Mouse (Mus musculus): ENCODE data around the gene Gm42791. TPM values are rescaled to one million over a fixed set of nuclear protein-coding genes. Genes with fewer than 3 reads are reported as not detected.
A peak's percentile ranks its signal among the peaks of the same experiment; 100 is the strongest.

Gm42791 gene
- polyA plus RNA-seq, 1 experiment from 2014 or later, result 0.42 TPM

GRCm38 (mm10) chr5:148904846-148905245, 90.1 kb downstream of the Gm42791 start:
- DNase-seq (peak; percentile 53), ATAC-seq (no peak; the same call in 1 of the 2 replicates)
- Histone ChIP-seq H3K4me3 (ENCODE audit: low read depth, low read length) (no peak overlapping the region), H3K36me3 (replicated peaks; ENCODE audit: insufficient read depth, low read length) (peaks cover 28% of the 10 kb centered on the region), H3K27ac (ENCODE audit: low read depth) (no peak overlapping the region), H3K9me3 (ENCODE audit: low read length) (no peaks in the 10 kb centered on the region), H3K9ac (replicated peaks) (no peak overlapping the region), H3K27me3 (ENCODE audit: insufficient read depth, low read length) (no peaks in the 10 kb centered on the region), H3K4me1 (ENCODE audit: insufficient read depth) (peaks cover 15% of the 10 kb centered on the region), H3K4me2 (ENCODE audit: low read depth, low read length) (no peak overlapping the region)
- TF ChIP-seq CTCF (IDR thresholded peaks at IDR 0.05; ENCODE audit: low read depth), result peak; percentile 77
- TF ChIP-seq EP300 (IDR thresholded peaks at IDR 0.05; ENCODE audit: low read depth), result no peak
- 61% methylated on average over 6 of the region's 6 CpGs for WGBS (ENCODE audit: insufficient replicate concordance)

GRCm38 (mm10) chr5:148899361-148899760, 95.6 kb downstream of the Gm42791 start:
- no peak for ATAC-seq
- H3K27ac ChIP-seq (ENCODE audit: low read depth), result no peak overlapping the region
- no peak for DNase-seq
- peaks cover 27% of the 10 kb centered on the region for H3K36me3 ChIP-seq (replicated peaks; ENCODE audit: insufficient read depth, low read length)
- no peaks in the 10 kb centered on the region for H3K27me3 ChIP-seq (ENCODE audit: insufficient read depth, low read length)
- H3K9me3 ChIP-seq (ENCODE audit: low read length), result no peaks in the 10 kb centered on the region
- no peak for TF ChIP-seq EP300 (IDR thresholded peaks at IDR 0.05; ENCODE audit: low read depth)
- TF ChIP-seq CTCF (IDR thresholded peaks at IDR 0.05; ENCODE audit: low read depth), result no peak
- peaks cover 12% of the 10 kb centered on the region for H3K4me1 ChIP-seq (ENCODE audit: insufficient read depth)
- no peak overlapping the region for H3K4me2 ChIP-seq (ENCODE audit: low read depth, low read length)
- 93% methylated on average over 7 of the region's 7 CpGs for WGBS (ENCODE audit: insufficient replicate concordance)
- no peak overlapping the region for H3K4me3 ChIP-seq (ENCODE audit: low read depth, low read length)
- no peak overlapping the region for H3K9ac ChIP-seq (replicated peaks)

GRCm38 (mm10) chr5:148897941-148898417, 97.0 kb downstream of the Gm42791 start:
- Histone ChIP-seq H3K36me3 (replicated peaks; ENCODE audit: insufficient read depth, low read length) (peaks cover 24% of the 10 kb centered on the region), H3K27ac (ENCODE audit: low read depth) (peak overlapping the region; percentile 79), H3K9me3 (ENCODE audit: low read length) (no peaks in the 10 kb centered on the region), H3K4me2 (ENCODE audit: low read depth, low read length) (peak overlapping the region; percentile 22), H3K4me3 (ENCODE audit: low read depth, low read length) (no peak overlapping the region), H3K27me3 (ENCODE audit: insufficient read depth, low read length) (no peaks in the 10 kb centered on the region), H3K4me1 (ENCODE audit: insufficient read depth) (peaks cover 12% of the 10 kb centered on the region), H3K9ac (replicated peaks) (no peak overlapping the region; the same call in 1 of the 2 replicates)
- WGBS (ENCODE audit: insufficient replicate concordance), result 33% methylated on average over 12 of the region's 12 CpGs
- TF ChIP-seq EP300 (IDR thresholded peaks at IDR 0.05; ENCODE audit: low read depth) (no peak), CTCF (IDR thresholded peaks at IDR 0.05; ENCODE audit: low read depth) (no peak)
- ATAC-seq (peak; percentile 13), DNase-seq (peak; percentile 38)

- TF ChIP-seq EP300 (IDR thresholded peaks at IDR 0.05; ENCODE audit: low read depth) (peak; percentile 89), CTCF (IDR thresholded peaks at IDR 0.05; ENCODE audit: low read depth) (peak; percentile 18; the same call in 1 of the 2 replicates)
- peak; percentile 92 for ATAC-seq
- Histone ChIP-seq H3K9ac (replicated peaks) (no peak overlapping the region), H3K4me3 (ENCODE audit: low read depth, low read length) (no peak overlapping the region), H3K36me3 (replicated peaks; ENCODE audit: insufficient read depth, low read length) (peaks cover 20% of the 10 kb centered on the region), H3K27ac (ENCODE audit: low read depth) (peak overlapping the region; percentile 79), H3K9me3 (ENCODE audit: low read length) (no peaks in the 10 kb centered on the region), H3K4me2 (ENCODE audit: low read depth, low read length) (peak overlapping the region; percentile 23), H3K4me1 (ENCODE audit: insufficient read depth) (peaks cover 12% of the 10 kb centered on the region), H3K27me3 (ENCODE audit: insufficient read depth, low read length) (no peaks in the 10 kb centered on the region)
- peak; percentile 71 for DNase-seq
- 24% methylated on average over 14 of the region's 14 CpGs for WGBS (ENCODE audit: insufficient replicate concordance)
Observed at GRCm38 (mm10) chr5:148897069-148897702, 97.8 kb downstream of the Gm42791 start.

GRCm38 (mm10) chr5:148896515-148896914, 98.4 kb downstream of the Gm42791 start:
- ATAC-seq, result no peak
- Histone ChIP-seq H3K4me2 (ENCODE audit: low read depth, low read length) (peak overlapping the region; percentile 23), H3K27ac (ENCODE audit: low read depth) (peak overlapping the region; percentile 79), H3K9me3 (ENCODE audit: low read length) (no peaks in the 10 kb centered on the region), H3K27me3 (ENCODE audit: insufficient read depth, low read length) (no peaks in the 10 kb centered on the region), H3K9ac (replicated peaks) (no peak overlapping the region), H3K36me3 (replicated peaks; ENCODE audit: insufficient read depth, low read length) (peaks cover 20% of the 10 kb centered on the region), H3K4me3 (ENCODE audit: low read depth, low read length) (no peak overlapping the region), H3K4me1 (ENCODE audit: insufficient read depth) (peaks cover 12% of the 10 kb centered on the region)
- DNase-seq, result no peak
- TF ChIP-seq EP300 (IDR thresholded peaks at IDR 0.05; ENCODE audit: low read depth), result no peak
- no peak for TF ChIP-seq CTCF (IDR thresholded peaks at IDR 0.05; ENCODE audit: low read depth)
- 65% methylated on average over 10 of the region's 10 CpGs for WGBS (ENCODE audit: insufficient replicate concordance)

- 89% methylated on average over 7 of the region's 7 CpGs for WGBS (ENCODE audit: insufficient replicate concordance)
- no peak for ATAC-seq
- H3K9ac ChIP-seq (replicated peaks), result no peak overlapping the region
- TF ChIP-seq CTCF (IDR thresholded peaks at IDR 0.05; ENCODE audit: low read depth) (no peak), EP300 (IDR thresholded peaks at IDR 0.05; ENCODE audit: low read depth) (no peak)
- no peak overlapping the region for H3K4me3 ChIP-seq (ENCODE audit: low read depth, low read length)
- H3K4me1 ChIP-seq (ENCODE audit: insufficient read depth), result peaks cover 12% of the 10 kb centered on the region
- H3K27me3 ChIP-seq (ENCODE audit: insufficient read depth, low read length), result no peaks in the 10 kb centered on the region
- H3K4me2 ChIP-seq (ENCODE audit: low read depth, low read length), result no peak overlapping the region
- no peaks in the 10 kb centered on the region for H3K9me3 ChIP-seq (ENCODE audit: low read length)
- H3K27ac ChIP-seq (ENCODE audit: low read depth), result no peak overlapping the region
- no peak for DNase-seq
- peaks cover 20% of the 10 kb centered on the region for H3K36me3 ChIP-seq (replicated peaks; ENCODE audit: insufficient read depth, low read length)
Observed at GRCm38 (mm10) chr5:148895833-148896232, 99.1 kb downstream of the Gm42791 start.

All from liver, postnatal 0 days (tissue).